Mouse (Mus musculus): Measurements from ENCODE around the gene Pin1rt1.

Pin1rt1 gene

GRCm38 (mm10) chr2:104712486-104712809 is 3.7 kb downstream of the Pin1rt1 start:
- CTCF ChIA-PET, result no interaction called here

- CTCF ChIA-PET, result interaction anchor here (0.5 kb wide), 1 partner anchor 51 kb away, joined by 3 read pairs; no protein-coding TSS in a partner anchor
Observed at GRCm38 (mm10) chr2:104711585-104712485, 4.3 kb downstream of the Pin1rt1 start, which contains the start of gene Tcp11l1. Gene Tcp11l1 (minus strand): TSS chr2:104712169.

GRCm38 (mm10) chr2:104710670-104711370 is 5.4 kb downstream of the Pin1rt1 start:
- CTCF ChIA-PET, result no interaction called here

GRCm38 (mm10) chr2:104709786-104710337 is 6.3 kb downstream of the Pin1rt1 start:
- CTCF ChIA-PET, result no interaction called here

- CTCF ChIA-PET, result interaction anchor here (0.6 kb wide), 1 partner anchor 48 kb away, joined by 3 read pairs; no protein-coding TSS in a partner anchor
Observed at GRCm38 (mm10) chr2:104704355-104704754, 11.8 kb downstream of the Pin1rt1 start.

- CTCF ChIA-PET, result no interaction called here
Observed at GRCm38 (mm10) chr2:104703158-104703557, 13.0 kb downstream of the Pin1rt1 start.

GRCm38 (mm10) chr2:104699659-104700058 is 16.5 kb downstream of the Pin1rt1 start:
- CTCF ChIA-PET, result no interaction called here

- CTCF ChIA-PET, result no interaction called here
Observed at GRCm38 (mm10) chr2:104692551-104692950, 23.6 kb downstream of the Pin1rt1 start.

- CTCF ChIA-PET, result no interaction called here
Observed at GRCm38 (mm10) chr2:104690720-104691119, 25.5 kb downstream of the Pin1rt1 start.

- CTCF ChIA-PET, result no interaction called here
Observed at GRCm38 (mm10) chr2:104688724-104689123, 27.5 kb downstream of the Pin1rt1 start.

- CTCF ChIA-PET, result no interaction called here
Observed at GRCm38 (mm10) chr2:104688321-104688720, 27.9 kb downstream of the Pin1rt1 start.

GRCm38 (mm10) chr2:104687261-104687660 is 28.9 kb downstream of the Pin1rt1 start:
- CTCF ChIA-PET, result interaction anchor here (0.6 kb wide), 1 partner anchor 1273 kb away, joined by 3 read pairs; no protein-coding TSS in a partner anchor

- CTCF ChIA-PET, result no interaction called here
Observed at GRCm38 (mm10) chr2:104685418-104685817, 30.8 kb downstream of the Pin1rt1 start.

GRCm38 (mm10) chr2:104684771-104685170 is 31.4 kb downstream of the Pin1rt1 start:
- CTCF ChIA-PET, result no interaction called here

GRCm38 (mm10) chr2:104677326-104677725 is 38.9 kb downstream of the Pin1rt1 start:
- CTCF ChIA-PET, result no interaction called here

GRCm38 (mm10) chr2:104671724-104672123 is 44.5 kb downstream of the Pin1rt1 start:
- CTCF ChIA-PET, result no interaction called here

- CTCF ChIA-PET, result interaction anchor here (0.6 to 0.7 kb wide), 2 partner anchors 13 to 281 kb away, joined by 3 to 5 read pairs; no protein-coding TSS in a partner anchor
Observed at GRCm38 (mm10) chr2:104669122-104669804, 46.9 kb downstream of the Pin1rt1 start.

Measured in spleen, embryonic (tissue).